Mouse (Mus musculus) urinary bladder, adult 2 months (tissue): ENCODE measurements around the gene Elac2. TPM values are rescaled to one million over a fixed set of nuclear protein-coding genes. Genes with fewer than 3 reads are reported as not detected.

ENCODE experiments used
- DNase-seq: peaks from one replicate; pipeline ENCODE4 v3.0.0; 2022; ENCODE audit warnings: low spot score
- polyA plus RNA-seq: library from polyadenylated mRNA; depleted of rRNA; stranded (reverse); fragments of >200 nt; gene quantifications from 2 replicates; pipeline ENCODE4 v1.2.3, GENCODE M21; 2012; rRNA removed

The Elac2 gene
- polyA plus RNA-seq, result 18.1 and 18.6 TPM in 2 replicates

GRCm38 (mm10) chr11:64978720-64979488, at the start of gene Elac2:
TSS of gene Elac2 (plus strand) at chr11:64979038.
- DNase-seq, result peak; percentile 92

GRCm38 (mm10) chr11:64929130-64929529, 49.7 kb upstream of the Elac2 start:
- no peak for DNase-seq

- no peak for DNase-seq
Observed at GRCm38 (mm10) chr11:64931060-64931770, 47.6 kb upstream of the Elac2 start.

- DNase-seq, result no peak
Observed at GRCm38 (mm10) chr11:64937226-64937625, 41.6 kb upstream of the Elac2 start.

GRCm38 (mm10) chr11:64941193-64941592, 37.6 kb upstream of the Elac2 start:
- no peak for DNase-seq

GRCm38 (mm10) chr11:64949782-64950181, 29.1 kb upstream of the Elac2 start:
- DNase-seq, result no peak

GRCm38 (mm10) chr11:64956962-64957729, 21.7 kb upstream of the Elac2 start:
- no peak for DNase-seq

- DNase-seq, result no peak
Observed at GRCm38 (mm10) chr11:64962629-64963028, 16.2 kb upstream of the Elac2 start.

GRCm38 (mm10) chr11:64968507-64968906, 10.3 kb upstream of the Elac2 start:
- no peak for DNase-seq

- no peak for DNase-seq
Observed at GRCm38 (mm10) chr11:64968939-64969342, 9.9 kb upstream of the Elac2 start.

GRCm38 (mm10) chr11:64971471-64971988, 7.3 kb upstream of the Elac2 start:
- DNase-seq, result no peak

GRCm38 (mm10) chr11:64972418-64972817, 6.4 kb upstream of the Elac2 start:
- DNase-seq, result no peak

GRCm38 (mm10) chr11:64979489-64979845, 629 bp downstream of the Elac2 start:
- DNase-seq, result no peak

GRCm38 (mm10) chr11:64988556-64988955, 9.7 kb downstream of the Elac2 start:
- no peak for DNase-seq

- DNase-seq, result no peak
Observed at GRCm38 (mm10) chr11:64998439-64998838, 19.6 kb downstream of the Elac2 start.

GRCm38 (mm10) chr11:64999685-65000084, 20.8 kb downstream of the Elac2 start:
- DNase-seq, result no peak

GRCm38 (mm10) chr11:65001729-65002128, 22.9 kb downstream of the Elac2 start:
- no peak for DNase-seq

- no peak for DNase-seq
Observed at GRCm38 (mm10) chr11:65003611-65004010, 24.8 kb downstream of the Elac2 start.

GRCm38 (mm10) chr11:65004836-65005235, 26.0 kb downstream of the Elac2 start:
- DNase-seq, result no peak

- DNase-seq, result no peak
Observed at GRCm38 (mm10) chr11:65006047-65006446, 27.2 kb downstream of the Elac2 start.

- DNase-seq, result no peak
Observed at GRCm38 (mm10) chr11:65013906-65014305, 35.1 kb downstream of the Elac2 start.

GRCm38 (mm10) chr11:65016754-65017153, 37.9 kb downstream of the Elac2 start:
- no peak for DNase-seq
